Mouse (Mus musculus): Measurements from ENCODE around the gene Osbpl9. TPM values are rescaled to one million over a fixed set of nuclear protein-coding genes. Genes with fewer than 3 reads are reported as not detected.

The Osbpl9 gene
- polyA plus RNA-seq, 1 experiment from 2014 or later = 53.5 TPM

- Histone ChIP-seq H3K4me3 (ENCODE audit: low read length) (no peak overlapping the region), H3K4me1 (ENCODE audit: control insufficient read depth, insufficient read depth, low read length) (peaks cover 12% of the 10 kb centered on the region), H3K27ac (ENCODE audit: low read length) (no peak overlapping the region), H3K9ac (ENCODE audit: low read depth, low read length) (no peak overlapping the region), H3K9me3 (ENCODE audit: control insufficient read depth, low read length) (no peaks in the 10 kb centered on the region), H3K27me3 (replicated peaks; ENCODE audit: control insufficient read depth, insufficient read depth, low read length) (no peaks in the 10 kb centered on the region), H3K4me2 (ENCODE audit: low read depth, low read length) (no peak overlapping the region), H3K36me3 (ENCODE audit: control insufficient read depth, insufficient read depth, low read length) (no peaks in the 10 kb centered on the region)
- 83% methylated on average over 1 of the region's 1 CpGs for WGBS
- no peak for ATAC-seq
Measured at GRCm38 (mm10) chr4:109114308-109114707, 87.8 kb downstream of the Osbpl9 start.

GRCm38 (mm10) chr4:109112915-109113505, 89.1 kb downstream of the Osbpl9 start:
- 59% methylated on average over 7 of the region's 7 CpGs for WGBS
- Histone ChIP-seq H3K4me2 (ENCODE audit: low read depth, low read length) (peak overlapping the region; percentile 30), H3K4me3 (ENCODE audit: low read length) (no peak overlapping the region), H3K9ac (ENCODE audit: low read depth, low read length) (no peak overlapping the region), H3K27ac (ENCODE audit: low read length) (peak overlapping the region; percentile 67), H3K4me1 (ENCODE audit: control insufficient read depth, insufficient read depth, low read length) (peaks cover 12% of the 10 kb centered on the region), H3K36me3 (ENCODE audit: control insufficient read depth, insufficient read depth, low read length) (no peaks in the 10 kb centered on the region), H3K27me3 (replicated peaks; ENCODE audit: control insufficient read depth, insufficient read depth, low read length) (no peaks in the 10 kb centered on the region), H3K9me3 (ENCODE audit: control insufficient read depth, low read length) (no peaks in the 10 kb centered on the region)
- ATAC-seq = peak; percentile 41

GRCm38 (mm10) chr4:109110978-109111377, 91.1 kb downstream of the Osbpl9 start:
- peaks cover 7% of the 10 kb centered on the region for H3K4me1 ChIP-seq (ENCODE audit: control insufficient read depth, insufficient read depth, low read length)
- H3K27ac ChIP-seq (ENCODE audit: low read length) = no peak overlapping the region
- ATAC-seq = no peak
- no peak overlapping the region for H3K4me3 ChIP-seq (ENCODE audit: low read length)
- H3K9me3 ChIP-seq (ENCODE audit: control insufficient read depth, low read length) = no peaks in the 10 kb centered on the region
- H3K27me3 ChIP-seq (replicated peaks; ENCODE audit: control insufficient read depth, insufficient read depth, low read length) = no peaks in the 10 kb centered on the region
- WGBS = 89% methylated on average over 2 of the region's 2 CpGs
- H3K4me2 ChIP-seq (ENCODE audit: low read depth, low read length) = no peak overlapping the region
- no peak overlapping the region for H3K9ac ChIP-seq (ENCODE audit: low read depth, low read length)
- no peaks in the 10 kb centered on the region for H3K36me3 ChIP-seq (ENCODE audit: control insufficient read depth, insufficient read depth, low read length)

GRCm38 (mm10) chr4:109109686-109110085, 92.4 kb downstream of the Osbpl9 start:
- 90% methylated on average over 10 of the region's 10 CpGs for WGBS
- no peaks in the 10 kb centered on the region for H3K9me3 ChIP-seq (ENCODE audit: control insufficient read depth, low read length)

GRCm38 (mm10) chr4:109109012-109109411, 93.1 kb downstream of the Osbpl9 start:
- no peak for ATAC-seq
- Histone ChIP-seq H3K4me1 (ENCODE audit: control insufficient read depth, insufficient read depth, low read length) (peaks cover 7% of the 10 kb centered on the region), H3K9ac (ENCODE audit: low read depth, low read length) (no peak overlapping the region), H3K9me3 (ENCODE audit: control insufficient read depth, low read length) (no peaks in the 10 kb centered on the region), H3K27ac (ENCODE audit: low read length) (no peak overlapping the region), H3K4me2 (ENCODE audit: low read depth, low read length) (no peak overlapping the region), H3K27me3 (replicated peaks; ENCODE audit: control insufficient read depth, insufficient read depth, low read length) (no peaks in the 10 kb centered on the region), H3K36me3 (ENCODE audit: control insufficient read depth, insufficient read depth, low read length) (no peaks in the 10 kb centered on the region), H3K4me3 (ENCODE audit: low read length) (no peak overlapping the region)
- WGBS = 84% methylated on average over 6 of the region's 6 CpGs

More at GRCm38 (mm10) chr4:109109686-109110085, 92.4 kb downstream of the Osbpl9 start:
- H3K27ac ChIP-seq (ENCODE audit: low read length) = no peak overlapping the region
- ATAC-seq = no peak
- no peak overlapping the region for H3K4me3 ChIP-seq (ENCODE audit: low read length)
- H3K27me3 ChIP-seq (replicated peaks; ENCODE audit: control insufficient read depth, insufficient read depth, low read length) = no peaks in the 10 kb centered on the region
- H3K9ac ChIP-seq (ENCODE audit: low read depth, low read length) = no peak overlapping the region
- peaks cover 7% of the 10 kb centered on the region for H3K4me1 ChIP-seq (ENCODE audit: control insufficient read depth, insufficient read depth, low read length)
- H3K4me2 ChIP-seq (ENCODE audit: low read depth, low read length) = no peak overlapping the region
- no peaks in the 10 kb centered on the region for H3K36me3 ChIP-seq (ENCODE audit: control insufficient read depth, insufficient read depth, low read length)

GRCm38 (mm10) chr4:109106594-109106993, 95.5 kb downstream of the Osbpl9 start:
- no peak for ATAC-seq
- H3K27ac ChIP-seq (ENCODE audit: low read length) = no peak overlapping the region
- H3K4me3 ChIP-seq (ENCODE audit: low read length) = no peak overlapping the region
- peaks cover 4% of the 10 kb centered on the region; the same call in 1 of the 2 replicates for H3K4me1 ChIP-seq (ENCODE audit: control insufficient read depth, insufficient read depth, low read length)
- H3K4me2 ChIP-seq (ENCODE audit: low read depth, low read length) = no peak overlapping the region
- H3K36me3 ChIP-seq (ENCODE audit: control insufficient read depth, insufficient read depth, low read length) = no peaks in the 10 kb centered on the region
- H3K9me3 ChIP-seq (ENCODE audit: control insufficient read depth, low read length) = no peaks in the 10 kb centered on the region
- H3K9ac ChIP-seq (ENCODE audit: low read depth, low read length) = no peak overlapping the region
- H3K27me3 ChIP-seq (replicated peaks; ENCODE audit: control insufficient read depth, insufficient read depth, low read length) = no peaks in the 10 kb centered on the region

GRCm38 (mm10) chr4:109106034-109106433, 96.0 kb downstream of the Osbpl9 start:
- WGBS = 80% methylated on average over 3 of the region's 3 CpGs
- H3K4me3 ChIP-seq (ENCODE audit: low read length) = no peak overlapping the region
- no peaks in the 10 kb centered on the region for H3K9me3 ChIP-seq (ENCODE audit: control insufficient read depth, low read length)
- no peak overlapping the region for H3K27ac ChIP-seq (ENCODE audit: low read length)
- no peak for ATAC-seq
- no peaks in the 10 kb centered on the region for H3K27me3 ChIP-seq (replicated peaks; ENCODE audit: control insufficient read depth, insufficient read depth, low read length)
- no peaks in the 10 kb centered on the region for H3K36me3 ChIP-seq (ENCODE audit: control insufficient read depth, insufficient read depth, low read length)
- H3K4me2 ChIP-seq (ENCODE audit: low read depth, low read length) = no peak overlapping the region
- H3K9ac ChIP-seq (ENCODE audit: low read depth, low read length) = no peak overlapping the region
- H3K4me1 ChIP-seq (ENCODE audit: control insufficient read depth, insufficient read depth, low read length) = peaks cover 4% of the 10 kb centered on the region; the same call in 1 of the 2 replicates

GRCm38 (mm10) chr4:109105254-109105653, 96.8 kb downstream of the Osbpl9 start:
- no peaks in the 10 kb centered on the region for H3K36me3 ChIP-seq (ENCODE audit: control insufficient read depth, insufficient read depth, low read length)
- no peak overlapping the region for H3K4me2 ChIP-seq (ENCODE audit: low read depth, low read length)
- H3K27me3 ChIP-seq (replicated peaks; ENCODE audit: control insufficient read depth, insufficient read depth, low read length) = no peaks in the 10 kb centered on the region
- H3K4me3 ChIP-seq (ENCODE audit: low read length) = no peak overlapping the region
- H3K9me3 ChIP-seq (ENCODE audit: control insufficient read depth, low read length) = no peaks in the 10 kb centered on the region
- H3K4me1 ChIP-seq (ENCODE audit: control insufficient read depth, insufficient read depth, low read length) = peaks cover 4% of the 10 kb centered on the region; the same call in 1 of the 2 replicates
- no peak overlapping the region for H3K9ac ChIP-seq (ENCODE audit: low read depth, low read length)
- no peak overlapping the region for H3K27ac ChIP-seq (ENCODE audit: low read length)
- no peak for ATAC-seq

GRCm38 (mm10) chr4:109103145-109103883, 98.8 kb downstream of the Osbpl9 start:
- no peak for ATAC-seq
- 55% methylated on average over 9 of the region's 9 CpGs for WGBS
- Histone ChIP-seq H3K4me1 (ENCODE audit: control insufficient read depth, insufficient read depth, low read length) (peaks cover 4% of the 10 kb centered on the region; the same call in 1 of the 2 replicates), H3K9ac (ENCODE audit: low read depth, low read length) (no peak overlapping the region), H3K27ac (ENCODE audit: low read length) (no peak overlapping the region), H3K27me3 (replicated peaks; ENCODE audit: control insufficient read depth, insufficient read depth, low read length) (no peaks in the 10 kb centered on the region), H3K4me2 (ENCODE audit: low read depth, low read length) (no peak overlapping the region), H3K9me3 (ENCODE audit: control insufficient read depth, low read length) (no peaks in the 10 kb centered on the region), H3K36me3 (ENCODE audit: control insufficient read depth, insufficient read depth, low read length) (no peaks in the 10 kb centered on the region), H3K4me3 (ENCODE audit: low read length) (no peak overlapping the region)
